Mouse (Mus musculus): ENCODE results near the gene Rab3a. TPM values are rescaled to one million over a fixed set of nuclear protein-coding genes. Genes with fewer than 3 reads are reported as not detected.

The Rab3a gene
- polyA plus RNA-seq, 1 experiment from 2014 or later = 519 TPM

DNA sequence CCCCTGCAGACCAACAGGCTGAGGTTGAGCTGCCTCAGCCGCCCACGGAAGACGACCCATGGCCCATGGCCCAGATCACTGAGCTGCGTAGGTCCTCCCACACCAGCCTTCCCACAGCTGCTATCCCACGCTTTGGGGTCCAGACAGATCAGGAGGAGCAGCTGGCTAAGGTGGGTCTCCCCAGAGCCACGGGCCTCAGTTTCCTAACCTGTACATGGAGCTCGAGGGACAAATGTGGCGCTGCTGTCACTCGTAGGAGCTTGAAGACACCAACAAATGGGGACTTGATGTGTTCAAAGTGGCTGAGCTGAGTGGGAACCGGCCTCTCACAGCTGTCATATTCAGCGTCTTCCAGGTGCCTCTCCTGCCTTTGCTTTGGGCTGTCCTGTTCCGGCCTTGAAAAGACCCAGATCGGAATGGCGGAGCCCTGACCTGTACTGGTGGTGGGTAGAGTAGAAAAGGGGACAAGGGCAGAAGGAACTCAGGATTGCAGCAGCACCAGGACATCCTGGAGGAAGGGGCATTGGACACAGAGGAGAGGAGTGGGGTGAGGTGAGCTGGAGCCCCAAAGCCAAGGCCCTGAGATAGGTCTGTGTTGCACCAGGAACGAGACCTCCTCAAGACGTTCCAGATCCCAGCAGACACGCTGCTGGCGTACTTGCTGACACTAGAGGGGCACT, 7.1 kb upstream of the Rab3a start:
- peaks cover 12% of the 10 kb centered on the region for H3K4me1 ChIP-seq (replicated peaks; ENCODE audit: control insufficient read depth, insufficient read depth, low read length)
- no peaks in the 10 kb centered on the region for H3K36me3 ChIP-seq (replicated peaks; ENCODE audit: control insufficient read depth, insufficient read depth)
- ATAC-seq (ENCODE audit: low FRiP score) = no peak
- no peak overlapping the region for H3K27ac ChIP-seq
- H3K4me2 ChIP-seq (replicated peaks) = no peak overlapping the region
- H3K9ac ChIP-seq = no peak overlapping the region
- H3K27me3 ChIP-seq (ENCODE audit: control insufficient read depth, insufficient read depth, low read length) = peaks cover 53% of the 10 kb centered on the region
- DNase-seq (ENCODE audit: low spot score) = no peak
- WGBS = 87% methylated on average over 18 of the region's 18 CpGs
- H3K9me3 ChIP-seq (ENCODE audit: control insufficient read depth, low read length) = no peaks in the 10 kb centered on the region
- no peak overlapping the region for H3K4me3 ChIP-seq (replicated peaks; ENCODE audit: low read length)

DNA sequence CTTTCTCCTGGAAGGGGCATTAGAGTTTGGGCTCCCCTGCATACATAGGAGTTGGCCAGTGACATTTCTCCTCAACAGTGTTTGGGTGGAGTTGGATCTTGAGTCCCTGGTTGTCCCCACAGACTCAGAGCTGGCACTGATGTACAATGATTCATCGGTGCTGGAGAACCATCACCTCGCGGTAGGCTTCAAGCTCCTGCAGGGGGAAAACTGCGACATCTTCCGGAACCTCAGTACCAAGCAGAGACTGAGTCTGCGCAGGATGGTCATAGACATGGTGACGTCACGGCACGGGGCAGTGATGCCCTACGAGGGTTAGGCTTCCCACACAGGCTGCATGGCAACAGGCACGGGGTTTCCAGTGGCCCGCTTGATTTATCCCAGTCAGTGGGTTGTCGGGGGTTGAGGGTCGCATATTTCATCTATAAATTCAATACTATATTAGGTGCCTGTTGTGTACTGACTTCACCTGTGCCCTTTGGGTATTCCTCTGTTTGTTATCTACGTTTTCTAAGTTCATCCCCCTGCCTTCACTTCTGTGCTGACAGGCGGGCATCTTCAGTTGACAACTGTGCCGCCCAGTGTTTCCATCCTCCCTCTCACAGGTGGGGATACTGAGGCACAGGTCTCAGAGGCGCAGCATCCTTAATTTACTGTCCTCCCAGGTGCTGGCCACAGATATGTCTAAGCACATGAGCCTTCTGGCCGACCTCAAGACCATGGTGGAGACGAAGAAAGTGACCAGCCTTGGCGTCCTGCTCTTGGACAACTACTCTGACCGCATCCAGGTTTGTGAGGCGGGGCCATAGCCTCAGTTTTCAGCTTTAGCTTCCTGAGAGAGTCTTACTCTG, 6.0 kb upstream of the Rab3a start:
- H3K27ac ChIP-seq = no peak overlapping the region
- DNase-seq (ENCODE audit: low spot score) (no peak), ATAC-seq (ENCODE audit: low FRiP score) (no peak)
- 85% methylated on average over 23 of the region's 23 CpGs for WGBS
- H3K9ac ChIP-seq = no peak overlapping the region
- H3K4me1 ChIP-seq (replicated peaks; ENCODE audit: control insufficient read depth, insufficient read depth, low read length) = peaks cover 9% of the 10 kb centered on the region
- no peak overlapping the region for H3K4me3 ChIP-seq (replicated peaks; ENCODE audit: low read length)
- no peaks in the 10 kb centered on the region for H3K36me3 ChIP-seq (replicated peaks; ENCODE audit: control insufficient read depth, insufficient read depth)
- H3K4me2 ChIP-seq (replicated peaks) = no peak overlapping the region
- no peaks in the 10 kb centered on the region for H3K9me3 ChIP-seq (ENCODE audit: control insufficient read depth, low read length)
- peaks cover 42% of the 10 kb centered on the region for H3K27me3 ChIP-seq (ENCODE audit: control insufficient read depth, insufficient read depth, low read length)

GRCm38 (mm10) chr8:70749097-70749674, 5.3 kb upstream of the Rab3a start:
- Histone ChIP-seq H3K9me3 (ENCODE audit: control insufficient read depth, low read length) (no peaks in the 10 kb centered on the region), H3K9ac (no peak overlapping the region), H3K27ac (no peak overlapping the region), H3K4me1 (replicated peaks; ENCODE audit: control insufficient read depth, insufficient read depth, low read length) (peaks cover 2% of the 10 kb centered on the region; the same call in 1 of the 2 replicates), H3K36me3 (replicated peaks; ENCODE audit: control insufficient read depth, insufficient read depth) (no peaks in the 10 kb centered on the region), H3K4me2 (replicated peaks) (no peak overlapping the region), H3K4me3 (replicated peaks; ENCODE audit: low read length) (no peak overlapping the region), H3K27me3 (ENCODE audit: control insufficient read depth, insufficient read depth, low read length) (peaks cover 35% of the 10 kb centered on the region)
- no peak for ATAC-seq (ENCODE audit: low FRiP score)
- DNase-seq (ENCODE audit: low spot score) = no peak
- 81% methylated on average over 19 of the region's 19 CpGs for WGBS

GRCm38 (mm10) chr8:70750128-70750680, 4.3 kb upstream of the Rab3a start:
- no peaks in the 10 kb centered on the region for H3K36me3 ChIP-seq (replicated peaks; ENCODE audit: control insufficient read depth, insufficient read depth)
- no peak overlapping the region for H3K4me3 ChIP-seq (replicated peaks; ENCODE audit: low read length)
- 85% methylated on average over 13 of the region's 13 CpGs for WGBS
- H3K27ac ChIP-seq = no peak overlapping the region
- ATAC-seq (ENCODE audit: low FRiP score) (no peak), DNase-seq (ENCODE audit: low spot score) (no peak)
- no peak overlapping the region for H3K9ac ChIP-seq
- H3K4me2 ChIP-seq (replicated peaks) = no peak overlapping the region
- H3K27me3 ChIP-seq (ENCODE audit: control insufficient read depth, insufficient read depth, low read length) = peaks cover 24% of the 10 kb centered on the region
- no peaks in the 10 kb centered on the region for H3K9me3 ChIP-seq (ENCODE audit: control insufficient read depth, low read length)
- H3K4me1 ChIP-seq (replicated peaks; ENCODE audit: control insufficient read depth, insufficient read depth, low read length) = peaks cover 3% of the 10 kb centered on the region; the same call in 1 of the 2 replicates

GRCm38 (mm10) chr8:70752000-70752764, 2.3 kb upstream of the Rab3a start:
- Histone ChIP-seq H3K27ac (no peak overlapping the region), H3K36me3 (replicated peaks; ENCODE audit: control insufficient read depth, insufficient read depth) (peaks cover 14% of the 10 kb centered on the region)

GRCm38 (mm10) chr8:70753151-70753550, 1.3 kb upstream of the Rab3a start:
- DNase-seq (ENCODE audit: low spot score) = no peak
- Histone ChIP-seq H3K27ac (no peak overlapping the region), H3K27me3 (ENCODE audit: control insufficient read depth, insufficient read depth, low read length) (no peaks in the 10 kb centered on the region), H3K36me3 (replicated peaks; ENCODE audit: control insufficient read depth, insufficient read depth) (peaks cover 23% of the 10 kb centered on the region), H3K9me3 (ENCODE audit: control insufficient read depth, low read length) (no peaks in the 10 kb centered on the region), H3K9ac (no peak overlapping the region), H3K4me1 (replicated peaks; ENCODE audit: control insufficient read depth, insufficient read depth, low read length) (peaks cover 10% of the 10 kb centered on the region), H3K4me2 (replicated peaks) (no peak overlapping the region), H3K4me3 (replicated peaks; ENCODE audit: low read length) (no peak overlapping the region)
- WGBS = 31% methylated on average over 21 of the region's 21 CpGs
- ATAC-seq (ENCODE audit: low FRiP score) = no peak

More at GRCm38 (mm10) chr8:70752000-70752764, 2.3 kb upstream of the Rab3a start:
- ATAC-seq (ENCODE audit: low FRiP score) = no peak
- WGBS = 43% methylated on average over 11 of the region's 11 CpGs
- peaks cover 10% of the 10 kb centered on the region for H3K4me1 ChIP-seq (replicated peaks; ENCODE audit: control insufficient read depth, insufficient read depth, low read length)
- no peak overlapping the region for H3K4me2 ChIP-seq (replicated peaks)
- no peak overlapping the region for H3K9ac ChIP-seq
- H3K9me3 ChIP-seq (ENCODE audit: control insufficient read depth, low read length) = no peaks in the 10 kb centered on the region
- no peak overlapping the region for H3K4me3 ChIP-seq (replicated peaks; ENCODE audit: low read length)
- DNase-seq (ENCODE audit: low spot score) = peak; percentile 81
- peaks cover 8% of the 10 kb centered on the region; the same call in 1 of the 2 replicates for H3K27me3 ChIP-seq (ENCODE audit: control insufficient read depth, insufficient read depth, low read length)

- WGBS = 12% methylated on average over 50 of the region's 50 CpGs
- Histone ChIP-seq H3K4me2 (replicated peaks) (peak overlapping the region; percentile 87), H3K9ac (peak overlapping the region; percentile 81), H3K4me1 (replicated peaks; ENCODE audit: control insufficient read depth, insufficient read depth, low read length) (peaks cover 22% of the 10 kb centered on the region), H3K27ac (peak overlapping the region; percentile 92), H3K36me3 (replicated peaks; ENCODE audit: control insufficient read depth, insufficient read depth) (peaks cover 29% of the 10 kb centered on the region), H3K4me3 (replicated peaks; ENCODE audit: low read length) (peak overlapping the region; percentile 63), H3K9me3 (ENCODE audit: control insufficient read depth, low read length) (no peaks in the 10 kb centered on the region), H3K27me3 (ENCODE audit: control insufficient read depth, insufficient read depth, low read length) (no peaks in the 10 kb centered on the region)
- ATAC-seq (ENCODE audit: low FRiP score) (peak; percentile 53), DNase-seq (ENCODE audit: low spot score) (peak; percentile 77)
These were observed 587 bp downstream of the Rab3a start for GRCm38 (mm10) chr8:70754871-70755660.

Measured in hindbrain, embryonic 14.5 days (tissue).